Mouse (Mus musculus) kidney, adult 18-20 months (tissue): Measurements from ENCODE around the gene Bloc1s1.
A peak's percentile ranks its signal among the peaks of the same experiment; 100 is the strongest.

Experiments used
- DNase-seq: peaks from one replicate; pipeline ENCODE4 v3.0.0; 2021

Bloc1s1 gene

DNA sequence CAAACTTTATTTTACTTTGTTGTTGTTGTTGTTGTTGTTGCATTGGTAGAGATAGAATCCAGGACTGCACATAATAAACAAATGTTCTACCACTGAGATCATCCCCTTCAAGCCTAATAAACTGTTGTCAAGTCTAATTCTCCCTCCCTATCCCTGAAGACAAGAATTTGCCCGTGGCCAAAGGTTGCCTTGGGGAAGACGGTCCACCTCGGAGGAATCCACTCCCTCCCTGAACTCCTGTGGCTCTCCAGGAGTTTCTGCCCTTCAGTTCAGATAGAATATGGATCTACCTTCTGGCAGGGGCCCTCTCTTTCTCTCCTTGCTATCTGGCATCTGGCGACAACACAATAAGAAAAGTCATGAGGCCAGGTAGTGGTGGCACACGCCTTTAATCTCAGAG is 19.0 kb downstream of the Bloc1s1 start:
- no peak for DNase-seq

GRCm38 (mm10) chr10:128902409-128902988 is 21.3 kb downstream of the Bloc1s1 start:
- DNase-seq: no peak

DNA sequence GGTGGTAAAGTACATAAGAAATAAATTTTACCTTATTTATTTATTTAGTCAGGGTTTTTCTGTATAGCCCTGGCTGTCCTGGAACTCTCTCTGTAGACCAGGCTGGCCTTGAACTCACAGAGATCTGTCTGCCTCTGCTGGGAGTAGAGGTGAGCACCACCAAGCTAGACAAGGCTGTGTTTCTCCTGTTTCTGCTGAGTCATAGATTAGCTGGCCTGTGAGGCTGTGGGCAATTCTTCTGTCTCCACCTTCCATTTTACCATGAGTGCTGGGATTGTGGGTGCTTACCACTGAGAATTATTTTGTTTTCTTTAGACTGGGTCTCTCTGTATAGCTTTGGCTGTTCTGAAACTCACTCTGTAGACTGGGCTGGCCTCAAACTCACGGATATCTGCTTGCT is 22.4 kb downstream of the Bloc1s1 start:
- DNase-seq: no peak

- DNase-seq: no peak
Observed at GRCm38 (mm10) chr10:128900698-128901097, 23.1 kb downstream of the Bloc1s1 start, which contains the start of gene Cd63. Cd63 (plus strand) TSS chr10:128900989.

DNA sequence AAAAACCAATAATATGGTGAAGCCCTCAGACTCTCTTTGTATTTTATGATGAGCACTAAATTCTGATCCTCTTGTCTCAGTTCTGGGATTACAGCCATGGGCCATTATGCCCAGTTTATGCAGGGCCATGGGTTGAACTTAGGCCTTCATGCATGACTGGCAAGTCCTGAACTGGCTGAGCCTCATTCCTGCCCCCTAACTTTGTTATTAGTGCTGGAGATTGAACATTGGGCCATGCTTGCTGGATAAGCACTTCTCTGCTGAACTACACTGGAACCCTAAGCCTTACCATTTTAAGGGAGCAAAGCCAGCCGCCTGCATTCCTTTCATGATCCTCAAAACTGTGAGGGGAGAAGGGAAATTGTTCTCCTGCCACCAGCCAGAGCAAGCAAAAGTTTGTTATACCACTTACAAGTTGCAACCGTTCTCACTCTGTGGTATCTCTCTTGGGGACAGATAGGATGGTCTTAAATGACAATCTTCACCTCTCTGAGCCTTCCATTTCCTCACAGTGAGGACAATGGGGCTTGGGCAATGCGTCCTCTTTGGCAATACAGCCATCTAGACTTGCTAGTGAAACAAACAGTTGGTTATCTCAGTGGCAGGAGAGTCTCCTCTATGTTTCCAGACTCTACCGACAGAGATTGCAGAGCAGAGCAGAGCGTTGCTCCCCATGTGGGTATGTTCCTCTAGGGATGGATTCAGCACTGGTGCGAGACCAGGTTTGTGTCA is 23.9 kb downstream of the Bloc1s1 start:
- DNase-seq: no peak

DNA sequence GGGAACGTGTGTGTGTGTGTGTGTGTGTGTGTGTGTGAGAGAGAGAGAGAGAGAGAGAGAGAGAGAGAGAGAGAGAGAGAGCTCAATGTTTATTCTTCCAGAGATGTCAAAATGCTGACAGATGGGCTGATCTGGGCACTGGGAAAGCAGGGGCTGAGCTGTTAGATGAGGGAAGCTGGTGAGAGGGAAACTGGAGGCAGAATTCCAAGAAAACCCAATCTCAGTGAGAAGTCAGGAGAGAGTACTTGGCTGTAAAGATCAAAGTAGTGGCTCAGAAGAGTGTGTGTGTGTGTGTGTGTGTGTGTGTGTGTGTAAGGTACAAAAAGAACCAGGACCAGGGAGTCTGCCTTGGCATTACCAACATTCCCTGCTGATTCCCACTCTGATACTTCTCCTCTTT is 26.3 kb downstream of the Bloc1s1 start:
- DNase-seq: no peak

DNA sequence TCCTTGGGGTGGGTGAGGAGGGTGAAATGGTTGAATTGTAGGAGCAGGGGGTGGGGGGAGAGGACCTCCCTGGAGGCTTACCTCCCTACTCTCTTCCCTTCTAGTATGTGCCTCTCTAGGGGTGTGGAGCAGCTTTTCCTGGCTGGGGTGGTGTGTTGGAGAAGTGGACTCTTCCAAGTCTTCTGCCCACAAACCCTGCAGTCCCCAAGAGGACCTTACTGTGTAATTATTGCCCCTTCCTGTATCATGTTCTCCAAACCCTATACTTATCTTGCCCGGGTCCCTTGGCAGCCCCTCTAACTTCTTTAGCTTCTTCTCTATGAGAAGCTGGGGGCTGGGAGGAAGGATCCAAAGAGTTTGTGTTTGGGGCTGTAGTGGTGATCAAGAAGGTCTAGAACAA is 27.0 kb downstream of the Bloc1s1 start:
- DNase-seq: no peak

DNA sequence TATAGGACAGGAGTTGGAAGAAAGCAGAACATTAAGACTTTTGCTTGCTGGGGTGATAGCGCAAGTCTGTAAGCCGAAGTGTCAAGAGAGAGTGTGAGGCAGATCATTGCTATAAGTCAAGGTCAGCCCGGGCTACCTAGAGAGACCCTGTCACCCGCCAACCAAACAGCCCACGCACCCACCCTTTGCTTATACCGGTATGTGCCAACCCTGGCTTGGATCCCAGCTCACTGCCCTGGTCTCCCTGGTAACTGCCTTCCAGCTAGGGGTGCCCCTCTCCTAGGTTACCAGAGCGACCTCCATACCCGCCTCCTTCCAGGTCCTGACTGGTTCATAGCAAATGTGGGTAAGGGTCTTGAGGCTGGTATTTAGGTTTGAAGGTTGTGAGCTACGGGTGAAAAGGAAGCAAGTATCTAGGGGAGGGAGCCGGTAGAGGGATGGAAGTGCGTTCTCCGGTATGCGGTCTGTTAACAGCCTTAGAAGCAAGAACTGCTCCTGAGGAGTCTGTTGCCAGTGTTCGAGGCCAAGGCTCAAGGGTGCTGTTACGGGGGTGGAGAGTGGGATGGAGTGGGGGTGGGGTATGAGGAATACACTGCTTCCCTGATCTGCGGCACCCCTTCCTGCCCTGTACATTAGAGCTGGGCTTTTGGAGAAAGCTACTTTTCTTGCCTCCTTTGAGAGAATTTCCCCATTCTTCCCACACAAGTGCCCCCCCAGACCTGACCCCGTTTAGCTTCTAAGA is 27.7 kb downstream of the Bloc1s1 start:
- DNase-seq: peak; percentile 53

- DNase-seq: peak; percentile 81
Observed at GRCm38 (mm10) chr10:128895437-128895836, 28.4 kb downstream of the Bloc1s1 start.

DNA sequence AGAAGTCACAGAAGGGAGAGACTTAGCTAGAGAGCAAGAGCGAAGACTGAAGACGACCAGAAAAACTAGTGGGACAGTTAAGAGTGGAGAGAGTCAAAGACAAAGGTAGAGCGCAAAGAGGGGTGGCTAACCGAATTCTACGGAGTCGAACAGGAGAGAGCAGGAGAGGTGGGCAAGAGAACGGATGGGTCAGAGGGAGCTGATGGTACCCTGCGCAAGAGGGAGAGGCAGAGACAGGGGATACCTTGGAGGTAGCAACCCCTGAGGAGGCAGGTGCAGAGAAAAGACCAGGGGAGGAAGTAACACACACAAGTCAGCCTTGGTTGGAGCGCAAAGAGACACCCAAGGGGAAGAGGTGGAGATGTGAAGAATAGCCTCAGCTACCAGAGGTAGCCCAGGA is 31.6 kb downstream of the Bloc1s1 start:
- no peak for DNase-seq

DNA sequence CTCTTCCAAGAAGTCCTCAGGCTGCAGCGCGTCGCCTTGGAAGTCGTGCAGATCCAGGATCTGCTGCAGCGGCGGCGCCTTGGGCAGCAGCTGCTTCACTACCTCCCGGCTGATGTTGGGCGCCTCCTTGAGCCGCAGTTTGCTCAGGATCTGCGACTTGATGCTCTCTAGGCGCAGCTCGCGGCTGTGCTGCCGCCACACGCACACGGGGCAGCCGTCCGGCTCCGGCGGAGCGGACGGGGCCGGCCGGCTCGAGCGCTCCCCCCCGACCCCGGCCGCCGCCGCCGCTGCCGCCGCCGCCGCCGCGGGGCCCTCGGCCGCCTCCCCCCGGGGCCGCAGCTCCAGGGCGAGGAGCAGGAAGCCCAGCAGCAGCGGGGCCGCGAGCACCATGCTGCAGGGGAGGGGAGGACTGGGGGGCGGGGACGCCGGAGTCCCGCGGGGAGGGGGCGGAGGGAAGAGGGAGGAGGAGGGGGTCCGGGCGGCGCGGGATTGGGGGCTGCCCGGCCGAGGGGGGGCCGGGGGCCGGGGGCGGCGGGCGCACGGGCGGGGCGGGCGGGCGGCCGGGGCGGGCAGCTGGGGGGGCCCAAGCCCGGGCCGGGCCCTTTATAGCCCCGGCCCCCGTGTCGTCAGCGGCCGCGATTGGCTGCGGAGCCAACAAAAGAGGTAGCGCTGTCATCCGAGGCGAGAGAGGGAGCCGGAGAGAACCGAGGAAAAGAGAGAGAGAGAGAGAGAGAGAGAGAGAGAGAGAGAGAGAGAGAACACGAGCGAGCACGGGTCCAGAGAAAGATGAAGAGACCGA is 32.3 kb downstream of the Bloc1s1 start, which contains the start of gene Gdf11:
Gene Gdf11 (minus strand): TSS at position 423 of the 799 bp plus-strand sequence.
- DNase-seq: no peak

DNA sequence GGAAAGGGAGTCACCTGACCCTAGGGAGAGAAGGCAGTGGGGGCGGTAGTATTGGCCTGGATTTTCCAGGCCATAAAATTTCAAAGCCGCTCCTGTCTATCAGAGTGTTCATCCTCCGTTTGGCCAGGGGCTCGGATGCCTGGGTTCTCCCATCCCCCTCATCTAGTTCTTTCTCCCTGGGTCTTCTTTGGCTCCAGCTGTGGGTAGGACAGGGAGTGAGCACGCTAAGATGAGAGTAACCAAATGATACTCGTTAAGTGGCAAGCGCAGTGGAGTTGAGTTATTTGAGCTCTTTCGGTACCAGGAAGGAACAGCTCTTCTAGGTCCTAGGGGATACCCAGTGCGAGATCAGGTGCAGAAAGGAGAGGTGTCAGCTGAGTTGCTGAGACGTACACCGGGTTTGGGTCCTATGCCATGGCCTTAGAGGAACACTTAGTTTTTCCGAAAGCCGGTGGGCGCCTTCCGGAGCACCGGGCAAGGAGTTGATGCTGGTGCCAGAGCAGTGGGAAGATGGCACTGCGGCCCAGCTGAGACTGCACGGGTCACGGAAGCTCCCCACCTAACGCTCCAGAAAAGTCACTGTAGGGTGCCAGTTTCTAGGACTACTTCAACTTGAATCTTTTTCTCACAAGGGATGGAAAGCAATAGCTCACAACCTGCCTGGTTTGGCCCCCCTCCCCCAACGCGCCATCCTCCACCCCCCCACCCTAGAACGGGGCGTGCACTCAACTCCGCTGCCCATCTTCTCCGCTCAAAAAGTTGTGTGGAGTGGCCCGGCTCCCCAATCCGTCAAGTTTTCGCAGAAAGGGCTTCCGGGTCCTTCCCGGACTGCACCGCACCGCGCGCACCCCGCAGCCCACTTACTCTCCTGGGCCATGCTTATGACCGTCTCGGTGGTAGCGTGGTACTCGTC is 33.2 kb downstream of the Bloc1s1 start:
- DNase-seq: no peak

GRCm38 (mm10) chr10:128889846-128890245 is 34.0 kb downstream of the Bloc1s1 start:
- no peak for DNase-seq

DNA sequence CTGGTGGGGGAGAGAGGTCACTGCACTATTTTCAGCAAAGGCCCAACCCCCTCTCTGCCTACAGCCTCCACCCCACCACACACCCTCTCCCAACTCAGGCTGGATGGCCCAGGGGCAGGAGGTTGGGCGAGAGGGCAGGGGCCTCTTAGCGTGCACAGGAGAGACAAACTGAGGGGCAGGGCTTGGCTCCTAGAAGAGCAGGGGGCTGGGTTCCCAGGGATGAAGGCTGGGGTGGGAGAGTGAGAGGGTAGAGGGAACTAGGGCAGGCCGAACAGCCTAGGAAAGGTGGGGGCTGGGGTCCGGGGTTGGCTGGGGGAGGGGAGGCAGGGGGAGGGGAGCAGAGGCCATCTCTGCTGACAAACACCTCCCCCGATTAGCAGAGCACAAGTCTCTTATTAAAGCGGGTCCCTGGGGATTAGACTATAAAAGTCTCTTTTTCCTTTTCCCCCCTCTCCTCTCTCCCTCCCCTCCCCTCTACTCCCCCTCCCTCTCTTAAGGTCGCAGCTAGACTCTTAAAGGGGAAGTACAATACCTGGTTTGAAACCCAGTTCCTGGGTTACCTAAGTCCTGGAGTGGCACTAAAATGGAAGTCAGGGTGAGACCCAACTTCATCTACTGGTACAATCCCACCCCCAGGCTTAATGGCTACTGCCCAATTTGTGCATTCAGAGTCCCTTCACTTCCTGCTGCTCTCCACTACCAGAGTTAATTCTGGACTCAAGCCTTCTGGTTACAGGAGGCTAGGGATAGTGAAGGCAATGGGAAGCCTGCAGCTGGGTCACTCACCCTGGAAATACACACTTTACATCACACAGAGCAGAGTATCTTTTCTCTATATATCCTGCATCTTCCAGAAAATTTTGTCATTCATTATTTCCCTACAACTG is 34.7 kb downstream of the Bloc1s1 start:
- no peak for DNase-seq

- no peak for DNase-seq
Observed at GRCm38 (mm10) chr10:128882067-128882466, 41.8 kb downstream of the Bloc1s1 start.

- no peak for DNase-seq
Observed at GRCm38 (mm10) chr10:128878811-128879210, 45.0 kb downstream of the Bloc1s1 start.

DNA sequence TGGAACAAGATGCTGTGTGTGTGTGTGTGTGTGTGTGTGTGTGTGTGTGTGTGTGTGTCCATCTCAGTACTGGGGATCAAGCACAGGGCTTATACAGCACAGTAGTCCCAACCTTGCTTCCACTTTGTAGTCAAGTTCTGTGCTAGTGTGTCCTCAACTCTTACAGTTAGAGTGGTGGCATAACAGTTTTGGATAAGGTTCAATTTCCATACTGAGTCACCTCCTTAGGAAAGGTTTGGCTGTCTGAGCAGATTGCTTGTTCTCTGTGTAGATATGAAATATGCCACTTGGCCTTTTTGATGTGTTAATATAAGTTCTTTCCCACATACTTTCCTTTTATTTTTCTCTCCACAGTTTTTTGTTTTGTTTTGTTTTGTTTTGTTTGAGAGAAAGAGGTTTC is 45.5 kb downstream of the Bloc1s1 start:
- DNase-seq: no peak

DNA sequence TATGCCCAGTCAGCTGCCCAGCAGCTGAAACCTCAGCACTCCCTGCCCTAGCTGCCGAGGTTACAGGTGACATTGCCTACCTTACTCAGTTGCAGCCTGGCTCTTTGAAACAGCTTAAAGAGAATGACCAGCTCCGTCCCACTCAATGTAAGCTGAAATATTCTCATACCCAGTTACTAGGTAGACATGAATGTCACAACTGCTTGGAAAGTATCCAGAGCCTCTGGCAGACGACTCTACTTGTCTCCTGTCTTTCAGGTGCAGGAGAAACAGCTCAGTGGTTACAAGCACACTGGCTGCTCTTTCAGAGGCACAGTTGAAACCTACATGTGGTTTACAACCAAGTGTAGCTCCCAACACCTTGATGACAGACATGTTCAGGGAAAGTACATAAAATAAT is 53.5 kb downstream of the Bloc1s1 start:
- DNase-seq: no peak
